Mouse (Mus musculus): ENCODE measurements at regions not wholly inside any gene's neighbourhood (a gene's known extent, or its start where the extent isn't known, plus 50 kb on each side); places are given as distances from the start of the nearest gene placed in this dataset.

DNA sequence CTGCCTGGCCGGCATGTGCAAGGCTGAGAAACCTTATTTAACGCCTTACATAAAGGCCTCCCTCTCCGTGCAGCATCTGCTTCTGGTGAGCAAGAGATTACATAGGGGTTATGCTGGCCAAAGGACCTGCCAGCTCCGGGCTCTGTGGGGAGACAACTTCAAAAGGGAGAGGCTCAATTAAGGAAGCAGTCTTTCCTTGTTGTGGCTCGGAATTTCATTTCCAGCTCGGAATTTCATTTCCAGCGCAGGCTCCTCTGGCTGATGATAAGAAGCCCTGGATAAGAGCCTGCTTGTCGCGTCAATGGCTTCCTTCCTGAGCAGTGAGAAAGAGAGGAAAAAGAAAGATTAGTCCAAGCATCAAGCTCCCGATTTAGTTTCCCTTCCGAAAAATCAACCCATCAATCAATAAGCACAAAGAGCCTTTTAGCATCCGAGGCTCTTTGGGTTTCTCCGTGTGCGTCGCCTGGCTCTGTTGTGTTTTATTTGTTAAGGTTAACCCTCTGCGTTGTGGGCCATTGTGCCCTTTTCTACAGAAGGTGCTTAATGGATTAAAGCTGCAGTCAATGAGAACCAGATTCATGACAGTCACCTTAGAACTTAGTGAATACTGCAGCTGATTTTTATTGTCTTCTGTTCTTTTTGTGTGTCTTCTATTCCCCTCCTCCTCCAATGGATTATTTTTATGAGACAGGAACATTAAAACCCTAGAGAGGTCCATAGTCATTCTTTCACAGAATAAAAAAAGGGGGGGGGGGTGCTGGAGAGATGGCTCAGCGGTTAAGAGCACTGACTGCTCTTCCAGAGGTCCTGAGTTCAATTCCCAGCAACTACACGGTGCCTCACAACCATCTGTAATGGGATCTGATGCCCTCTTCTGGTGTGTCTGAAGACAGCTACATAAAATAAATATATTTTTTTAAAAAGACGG is 218.3 kb downstream of the Myo1b start:
- DNase-seq = peak; percentile 58

GRCm38 (mm10) chr1:51696471-51696870 is 218.2 kb upstream of the Nabp1 start:
- no peak for DNase-seq

- DNase-seq = no peak
These were observed 212.7 kb upstream of the Nabp1 start for GRCm38 (mm10) chr1:51690878-51691277.

DNA sequence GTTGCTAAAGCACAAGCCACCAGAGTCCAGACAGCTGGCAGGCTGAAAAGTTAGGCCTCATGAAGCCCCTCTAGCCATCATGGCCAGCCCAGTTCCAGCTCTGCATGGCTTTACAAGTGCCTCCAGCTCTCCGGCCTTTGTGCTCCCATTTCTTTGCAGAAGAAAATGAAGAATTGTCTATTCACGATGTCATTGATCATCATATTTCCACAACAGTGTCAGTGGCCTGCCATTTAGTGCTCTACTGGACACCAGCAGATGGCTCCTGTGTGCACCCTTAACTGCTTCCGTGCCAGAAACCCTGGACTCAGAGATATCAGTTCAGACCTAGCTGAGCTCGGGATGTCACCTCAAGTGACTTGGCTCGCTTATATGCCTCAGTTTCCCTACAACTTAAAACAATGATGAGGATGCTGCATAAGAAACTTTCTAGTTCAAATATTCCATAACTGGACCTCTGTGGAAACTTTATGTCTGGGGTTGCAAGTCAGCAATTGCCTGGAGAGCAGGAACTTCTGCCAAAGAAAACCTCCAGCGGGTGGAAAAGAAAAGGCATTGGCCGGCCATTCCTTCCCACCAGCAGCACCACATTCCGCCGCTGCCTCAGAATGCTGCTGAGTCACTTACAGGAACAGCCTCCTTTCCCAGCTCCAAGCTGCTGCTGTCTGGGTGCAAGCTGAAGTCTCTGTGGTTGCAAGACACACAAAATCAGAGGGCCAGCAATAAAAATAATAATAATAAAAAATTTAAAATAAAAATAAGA is 211.4 kb upstream of the Nabp1 start:
- DNase-seq = peak; percentile 72

DNA sequence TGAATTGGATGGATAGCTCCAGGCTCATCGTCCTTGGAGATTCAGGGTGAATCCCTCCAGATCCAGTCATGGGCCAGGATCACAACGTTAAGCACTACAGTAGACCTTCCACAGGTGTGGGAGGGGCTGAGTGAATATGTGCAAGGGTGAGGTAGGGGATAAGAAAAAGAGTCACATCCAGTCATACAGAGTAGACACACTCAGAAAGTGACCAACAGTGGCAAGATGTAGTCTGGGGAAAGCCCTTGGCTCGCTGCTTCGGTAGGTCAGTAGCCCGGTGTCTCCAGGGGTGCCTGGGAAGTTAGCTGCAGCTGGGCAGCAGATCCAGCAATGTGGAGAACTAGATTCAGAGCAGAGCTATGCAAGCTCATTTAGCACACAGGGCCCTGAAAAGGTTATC is 210.7 kb upstream of the Nabp1 start:
- DNase-seq = no peak

DNA sequence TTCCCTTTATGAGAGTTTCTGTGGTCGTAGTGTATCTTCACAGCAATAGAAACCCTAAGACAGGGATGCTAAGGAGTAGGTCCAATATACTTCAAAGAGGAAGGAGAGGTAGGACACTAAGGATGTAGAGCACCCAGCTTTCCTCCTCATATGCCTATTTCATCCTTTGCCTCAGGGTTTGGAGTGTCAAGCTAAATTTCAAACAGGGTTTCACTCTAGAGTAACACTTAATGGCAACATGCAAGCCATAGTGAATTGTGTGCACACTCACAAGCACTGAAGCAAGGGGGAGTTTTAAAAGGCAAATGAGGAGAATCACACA is 210.0 kb upstream of the Nabp1 start:
- DNase-seq = no peak

DNA sequence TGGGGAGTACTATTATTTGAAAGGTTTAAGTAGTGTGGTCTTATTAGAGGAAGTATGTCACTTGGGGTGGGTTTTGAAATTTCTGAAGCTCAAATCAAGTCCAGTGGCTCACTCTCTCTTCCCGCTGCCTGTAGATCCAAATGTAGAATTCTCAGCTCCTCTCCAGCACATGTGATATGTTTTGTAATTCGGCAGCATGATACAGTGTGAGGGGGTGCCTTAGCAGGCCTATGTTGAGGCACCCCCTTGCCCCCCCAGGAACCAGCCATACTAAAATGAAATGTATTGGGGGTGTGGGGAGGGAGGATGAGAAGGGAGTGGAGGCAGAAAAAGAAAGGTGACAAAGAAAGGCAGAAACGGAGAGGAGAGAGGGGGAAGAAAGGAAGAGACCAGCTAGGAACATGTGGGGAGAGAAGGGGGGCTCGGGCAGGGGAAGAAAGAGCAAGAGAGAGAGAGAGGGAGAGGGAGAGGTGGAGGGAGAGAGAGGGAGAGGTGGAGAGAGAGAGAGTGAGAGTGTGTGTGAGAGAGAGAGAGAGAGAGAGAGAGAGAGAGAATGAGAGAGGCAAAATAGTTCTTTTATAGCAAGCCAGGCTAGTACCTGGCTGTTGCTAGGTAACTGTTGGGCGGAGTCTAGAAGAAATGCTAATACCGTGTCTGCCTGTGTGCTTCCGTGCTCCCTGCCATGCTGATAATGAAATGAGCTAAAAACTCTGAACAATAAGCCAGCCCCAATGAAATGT is 209.4 kb upstream of the Nabp1 start:
- no peak for DNase-seq

- no peak for DNase-seq
These were observed 208.5 kb upstream of the Nabp1 start for GRCm38 (mm10) chr1:51686759-51687158.

DNA sequence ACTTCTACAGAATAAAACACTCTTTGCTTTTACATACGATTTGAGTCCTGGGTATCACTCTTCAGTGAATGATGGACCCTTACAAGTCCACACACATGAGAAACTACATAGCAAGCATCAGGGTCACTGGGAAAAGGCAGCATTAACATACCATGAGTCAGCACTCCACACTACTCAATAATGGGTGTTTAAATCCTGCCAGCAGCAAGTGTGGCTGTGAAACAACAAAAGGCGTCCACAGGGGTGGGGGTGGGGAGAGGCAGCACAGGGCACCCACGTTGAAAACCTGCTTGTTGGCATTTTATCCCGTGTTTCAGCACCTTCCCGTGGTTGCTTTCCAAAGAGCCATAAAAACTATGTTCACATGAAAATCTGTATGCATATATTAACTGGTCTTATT is 204.0 kb upstream of the Nabp1 start:
- no peak for DNase-seq

- DNase-seq = no peak
These were observed 203.6 kb upstream of the Nabp1 start for GRCm38 (mm10) chr1:51681872-51682271.

DNA sequence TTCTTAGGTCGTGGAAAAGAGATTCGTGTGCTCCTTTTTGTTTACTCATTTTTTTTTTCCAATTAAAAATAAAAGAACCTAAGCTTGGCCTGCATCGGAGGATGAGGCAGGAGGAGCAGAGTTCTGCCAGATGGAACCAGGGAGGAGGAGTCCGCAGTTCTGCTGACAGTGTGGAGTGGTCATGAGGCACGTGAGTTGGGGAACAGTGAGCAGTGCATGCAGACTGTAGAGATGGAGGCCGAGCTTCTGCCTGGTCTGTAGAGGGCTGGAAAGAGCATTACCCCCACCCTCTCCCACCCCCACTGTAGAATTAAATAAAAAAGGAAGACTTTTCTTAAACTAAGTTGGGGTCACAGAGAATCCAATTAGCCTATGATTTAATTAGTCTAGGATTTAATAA is 202.5 kb upstream of the Nabp1 start:
- DNase-seq = no peak

DNA sequence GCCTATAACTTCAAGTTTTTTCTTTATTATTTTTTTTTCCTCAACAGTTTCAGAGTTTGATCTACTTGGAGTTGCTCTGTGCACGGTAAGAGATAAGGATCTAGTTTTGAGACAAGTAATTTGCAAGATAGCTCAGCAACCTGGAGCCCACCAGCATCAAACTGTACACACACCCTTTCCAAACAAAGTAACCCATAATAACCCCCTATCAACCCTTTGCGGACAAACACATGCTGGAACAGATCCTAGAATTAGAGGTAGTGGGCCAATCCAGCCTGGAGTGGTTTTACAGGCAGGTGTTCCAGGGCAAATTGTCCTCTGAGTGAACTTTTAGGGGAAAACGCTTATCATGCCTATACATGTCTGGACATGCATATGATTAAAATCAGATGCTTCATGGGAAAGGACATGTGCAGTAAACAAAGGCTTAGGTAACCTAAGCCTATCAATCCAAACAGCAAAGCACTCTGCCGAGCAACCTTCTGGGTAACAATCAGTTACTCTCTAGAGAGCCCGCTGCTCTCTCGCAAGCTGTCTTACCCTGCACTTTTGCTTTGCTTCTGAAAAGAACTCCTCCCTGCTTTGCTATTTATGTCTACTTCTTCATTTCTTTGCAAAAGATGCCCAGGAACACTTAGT is 200.2 kb upstream of the Nabp1 start:
- no peak for DNase-seq

GRCm38 (mm10) chr1:51677802-51678201 is 199.6 kb upstream of the Nabp1 start:
- DNase-seq = peak; percentile 73

- DNase-seq = no peak
These were observed 193.5 kb upstream of the Nabp1 start for GRCm38 (mm10) chr1:51671691-51672090.

DNA sequence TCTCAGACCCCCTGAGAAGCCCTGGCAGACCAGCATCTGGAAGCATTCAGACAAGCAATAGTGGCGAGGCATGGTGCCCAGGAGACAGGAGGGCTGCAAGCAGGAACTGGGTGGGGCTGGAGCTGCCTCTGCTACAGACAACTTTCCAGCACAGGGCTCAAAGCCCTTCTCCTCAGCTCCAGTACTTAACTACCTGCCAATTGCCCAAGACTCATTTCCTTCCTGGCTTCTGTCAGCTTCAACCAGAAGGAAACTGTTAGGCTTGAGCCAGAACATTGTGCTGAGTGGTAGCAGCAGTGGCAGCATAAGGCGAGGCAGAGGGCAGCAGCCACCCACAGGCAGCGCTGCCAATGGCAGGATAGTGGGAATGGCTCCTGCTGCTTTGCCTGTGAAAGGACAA is 193.1 kb upstream of the Nabp1 start:
- peak; percentile 45 for DNase-seq

GRCm38 (mm10) chr1:51670009-51670408 is 191.8 kb upstream of the Nabp1 start:
- no peak for DNase-seq

- peak; percentile 33 for DNase-seq
These were observed 190.7 kb upstream of the Nabp1 start for GRCm38 (mm10) chr1:51668881-51669280.

- no peak for DNase-seq
These were observed 182.3 kb upstream of the Nabp1 start for GRCm38 (mm10) chr1:51660531-51660930.

GRCm38 (mm10) chr1:51657203-51657602 is 179.0 kb upstream of the Nabp1 start:
- DNase-seq = no peak

- no peak for DNase-seq
These were observed 172.4 kb upstream of the Nabp1 start for GRCm38 (mm10) chr1:51650653-51650995.

- no peak for DNase-seq
These were observed 171.9 kb upstream of the Nabp1 start for GRCm38 (mm10) chr1:51649963-51650652.

GRCm38 (mm10) chr1:51647955-51648354 is 169.7 kb upstream of the Nabp1 start:
- DNase-seq = no peak
